Mouse (Mus musculus) Muller cell, postnatal 12 days (primary cell): ENCODE measurements at regions not wholly inside any gene's neighbourhood (a gene's known extent, or its start where the extent isn't known, plus 50 kb on each side); places are given as distances from the start of the nearest gene placed in this dataset.

Experiments
- DNase-seq: peaks from one replicate; pipeline ENCODE4 v3.0.0-alpha.2; 2015; ENCODE audit errors: inconsistent ontology term

DNA sequence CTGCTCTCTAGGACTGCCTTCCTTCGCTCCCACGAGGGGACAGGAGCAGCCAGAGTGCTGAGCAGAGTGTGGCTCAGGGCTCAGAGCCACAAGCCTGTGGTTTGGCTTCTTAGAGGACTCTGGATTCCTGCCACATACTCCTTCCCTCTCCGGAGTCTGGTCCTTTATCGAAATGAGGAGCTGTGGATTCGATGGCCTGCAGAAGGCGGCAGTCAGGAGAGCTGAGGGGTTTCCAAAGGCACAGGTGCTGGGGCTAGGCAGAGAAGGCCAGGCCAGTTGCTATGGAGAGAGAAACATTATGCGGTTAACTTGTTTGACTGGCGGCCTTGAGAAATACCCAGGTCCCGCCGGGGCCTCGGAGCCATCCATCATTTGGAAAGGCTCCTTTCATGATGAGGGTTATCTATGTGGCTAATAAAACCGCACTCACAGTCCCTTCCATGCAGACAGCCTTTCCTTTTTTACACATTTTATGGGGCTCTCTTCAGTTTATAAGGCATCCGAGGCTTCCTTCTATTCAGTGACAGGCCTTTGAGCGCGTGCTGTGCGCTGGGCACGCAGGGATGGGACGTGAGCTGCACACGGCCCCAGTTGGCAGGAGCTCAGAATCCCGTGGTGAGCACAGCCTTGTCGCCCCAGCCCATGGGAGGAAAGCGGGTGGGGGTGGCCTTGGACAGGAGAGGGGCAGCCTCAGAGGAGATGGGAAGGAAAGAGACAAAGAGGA lies 61.2 kb upstream of the Gjb5 start:
- DNase-seq = peak; percentile 82

DNA sequence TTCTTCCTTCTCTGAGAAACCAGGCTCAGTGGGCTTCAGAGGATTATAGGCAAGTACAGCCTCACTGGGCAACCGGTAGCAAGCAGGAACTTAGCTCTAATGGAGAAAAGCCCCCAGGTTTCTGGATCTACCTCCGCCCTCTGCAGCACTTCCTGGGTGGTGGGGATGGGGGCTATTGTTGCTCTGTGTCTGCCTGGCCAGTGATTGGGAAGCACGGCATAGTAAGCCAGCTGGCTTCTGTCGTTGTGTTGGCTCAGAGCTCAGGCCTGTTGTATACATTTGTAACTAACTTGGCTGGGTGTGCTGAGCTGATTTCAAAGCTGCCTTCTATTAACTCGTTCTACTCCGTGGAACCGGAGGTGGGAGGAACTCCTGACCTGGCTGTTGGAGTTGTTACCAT lies 58.9 kb upstream of the Gjb5 start:
- peak; percentile 14 for DNase-seq

DNA sequence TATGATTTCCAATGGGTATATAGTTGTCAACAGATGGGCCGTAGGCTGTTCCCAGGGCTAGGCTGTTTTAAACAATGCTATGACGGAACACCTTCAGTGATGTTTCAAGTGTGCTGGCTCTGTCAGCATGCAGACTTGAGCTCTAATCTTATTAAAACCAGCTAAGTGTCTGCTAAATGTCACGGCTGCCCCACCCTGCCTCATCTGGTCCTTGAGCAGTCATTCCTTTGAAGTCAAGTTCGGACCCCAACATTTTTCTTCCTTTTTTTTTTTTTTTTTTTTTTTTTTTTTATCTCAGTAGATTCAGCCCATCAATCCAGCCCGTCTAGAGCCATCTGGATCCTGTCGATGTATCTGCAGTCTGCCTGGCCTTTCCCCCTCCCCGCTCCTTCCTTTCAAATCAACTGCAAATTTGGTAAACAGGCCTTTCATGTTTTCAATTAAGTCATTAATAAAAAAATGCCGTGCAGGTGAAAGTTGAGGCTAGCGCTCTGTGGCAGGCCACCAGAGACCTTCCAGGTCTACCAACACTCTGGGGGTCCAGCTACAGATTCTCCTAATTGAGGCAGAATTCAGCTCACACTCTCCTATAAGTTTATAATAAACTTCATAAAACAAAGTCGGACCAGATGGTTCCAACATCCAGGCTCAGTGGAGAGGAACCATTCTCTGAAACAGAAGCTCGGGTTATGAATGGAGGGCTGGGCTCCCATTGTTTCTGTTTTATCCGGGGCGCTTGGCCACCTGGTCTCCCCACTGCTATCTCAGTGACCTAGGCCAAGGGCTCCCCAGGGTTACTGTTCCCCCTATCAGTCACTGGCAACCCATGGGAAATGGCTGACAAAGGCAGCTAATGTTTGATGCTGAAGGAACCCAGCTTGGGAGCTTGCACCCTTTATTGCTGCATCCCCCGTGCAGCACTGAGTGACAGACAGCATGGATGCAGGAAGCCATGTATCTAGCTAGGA lies 56.3 kb upstream of the Gjb5 start:
- no peak for DNase-seq
